Mouse (Mus musculus) spleen, embryonic (tissue): ENCODE data around the gene Jaml.
"Not testable (repeated sequence)": the region's sequence is repeated elsewhere in the genome, so short reads cannot be mapped to it uniquely, and the experiment has no call there.

ENCODE experiments used
- CTCF ChIA-PET: fragments of 350-600 bp; sonication (Branson Sonifier 250); formaldehyde crosslinking; loops from one replicate; lab custom pipeline; 2022; lab: Charles Lee

Jaml gene

GRCm38 (mm10) chr9:45079011-45079410 is at the start of gene Jaml:
Gene Jaml, plus strand, starts transcription at chr9:45079183.
- CTCF ChIA-PET: no interaction called here

GRCm38 (mm10) chr9:45030341-45030740 is 48.6 kb upstream of the Jaml start:
- CTCF ChIA-PET: no interaction called here

- CTCF ChIA-PET: interaction anchor here (0.6 kb wide), 1 partner anchor 17 kb away, joined by 3 read pairs; no protein-coding TSS in a partner anchor
Measured at GRCm38 (mm10) chr9:45032261-45032660, 46.7 kb upstream of the Jaml start.

GRCm38 (mm10) chr9:45034526-45034925 is 44.5 kb upstream of the Jaml start:
- CTCF ChIA-PET: no interaction called here

GRCm38 (mm10) chr9:45037803-45038202 is 41.2 kb upstream of the Jaml start:
- CTCF ChIA-PET: not testable (repeated sequence)

GRCm38 (mm10) chr9:45039499-45039898 is 39.5 kb upstream of the Jaml start, which contains the start of gene Mpzl2:
Gene Mpzl2, plus strand, starts transcription at chr9:45039799.
- CTCF ChIA-PET: no interaction called here

GRCm38 (mm10) chr9:45040066-45040845 is 38.7 kb upstream of the Jaml start:
- CTCF ChIA-PET: interaction anchor here (0.7 kb wide), 1 partner anchor 116 kb away, joined by 12 read pairs; no protein-coding TSS in a partner anchor

- CTCF ChIA-PET: interaction anchor here (0.7 kb wide), 2 partner anchors 117 to 540 kb away, joined by 3 to 12 read pairs; no protein-coding TSS in a partner anchor
Measured at GRCm38 (mm10) chr9:45041131-45041838, 37.7 kb upstream of the Jaml start.

- CTCF ChIA-PET: interaction anchor here (0.5 to 0.7 kb wide), 3 partner anchors 10 to 541 kb away, joined by 3 read pairs; no protein-coding TSS in a partner anchor
Measured at GRCm38 (mm10) chr9:45042056-45042720, 36.8 kb upstream of the Jaml start.

GRCm38 (mm10) chr9:45042947-45043346 is 36.0 kb upstream of the Jaml start:
- CTCF ChIA-PET: interaction anchor here (0.6 to 1.1 kb wide), 2 partner anchors 103 to 125 kb away, joined by 5 to 22 read pairs; no protein-coding TSS in a partner anchor

- CTCF ChIA-PET: no interaction called here
Measured at GRCm38 (mm10) chr9:45046973-45047372, 32.0 kb upstream of the Jaml start.

GRCm38 (mm10) chr9:45048511-45048910 is 30.5 kb upstream of the Jaml start:
- CTCF ChIA-PET: interaction anchor here (0.6 to 1.0 kb wide), 4 partner anchors 10 to 1807 kb away, joined by 3 to 15 read pairs (median 4); no protein-coding TSS in a partner anchor

- CTCF ChIA-PET: interaction anchor here (0.6 kb wide), 1 partner anchor 104 kb away, joined by 3 read pairs; no protein-coding TSS in a partner anchor
Measured at GRCm38 (mm10) chr9:45049731-45050130, 29.3 kb upstream of the Jaml start.

- CTCF ChIA-PET: interaction anchor here (0.6 kb wide), 1 partner anchor 104 kb away, joined by 3 read pairs; no protein-coding TSS in a partner anchor
Measured at GRCm38 (mm10) chr9:45050301-45050700, 28.7 kb upstream of the Jaml start.

GRCm38 (mm10) chr9:45055082-45055713 is 23.8 kb upstream of the Jaml start, which contains the start of gene Mpzl3:
Gene Mpzl3, plus strand, starts transcription at chr9:45055186.
- CTCF ChIA-PET: interaction anchor here (0.7 kb wide), 1 partner anchor 52 kb away, joined by 9 read pairs; no protein-coding TSS in a partner anchor

GRCm38 (mm10) chr9:45058304-45058940 is 20.6 kb upstream of the Jaml start:
- CTCF ChIA-PET: interaction anchor here (0.6 kb wide), 1 partner anchor 10 kb away, joined by 15 read pairs; no protein-coding TSS in a partner anchor

- CTCF ChIA-PET: no interaction called here
Measured at GRCm38 (mm10) chr9:45060151-45060550, 18.8 kb upstream of the Jaml start.

- CTCF ChIA-PET: no interaction called here
Measured at GRCm38 (mm10) chr9:45062677-45063076, 16.3 kb upstream of the Jaml start.

- CTCF ChIA-PET: no interaction called here
Measured at GRCm38 (mm10) chr9:45064421-45064820, 14.6 kb upstream of the Jaml start.

- CTCF ChIA-PET: no interaction called here
Measured at GRCm38 (mm10) chr9:45066735-45067134, 12.2 kb upstream of the Jaml start.
